Mouse (Mus musculus): ENCODE results near the gene Aox3. TPM values are rescaled to one million over a fixed set of nuclear protein-coding genes. Genes with fewer than 3 reads are reported as not detected.

Gene Aox3
- 0.22 and 0.24 TPM in 2 replicates for polyA plus RNA-seq (2015; fragmentation: Nextera tagmentation; extraction: Ambion mirVana)

DNA sequence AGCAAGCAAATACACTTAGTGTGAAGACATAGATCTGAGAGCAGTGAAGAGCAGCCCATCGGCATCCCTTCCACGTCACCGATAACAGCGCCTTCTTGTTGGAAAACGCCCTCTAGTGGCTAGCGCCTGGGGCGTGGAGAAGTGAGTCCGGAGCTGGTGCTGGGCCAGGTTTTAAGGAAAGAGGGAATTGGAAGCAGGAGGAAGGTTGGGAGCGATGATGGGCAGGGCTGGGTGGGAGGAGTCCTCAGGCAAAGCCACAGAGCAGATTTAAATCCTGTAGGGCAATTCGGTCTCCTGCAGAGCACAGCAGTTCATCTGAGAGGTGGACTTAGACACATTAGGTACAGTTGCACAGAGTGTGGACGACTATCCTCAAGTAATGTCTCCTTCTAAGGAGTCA is at the start of gene Aox3:
Aox3 (plus strand) TSS at position 251 of the 400 bp plus-strand sequence.
- no peaks in the 10 kb centered on the region for H3K9me3 ChIP-seq
- peak within 1 kb of the TSS; percentile 30; the same call in 1 of the 2 replicates for H3K4me2 ChIP-seq (replicated peaks)
- no peaks in the 10 kb centered on the region for H3K27me3 ChIP-seq
- no peak within 1 kb of the TSS for H3K4me3 ChIP-seq (replicated peaks)
- H3K36me3 ChIP-seq, result no peaks in the 10 kb centered on the region
- ATAC-seq, result peak; percentile 80
- no peak within 1 kb of the TSS for H3K9ac ChIP-seq (replicated peaks)
- H3K27ac ChIP-seq, result no peak within 1 kb of the TSS
- 12% methylated on average over 11 of the region's 11 CpGs for WGBS
- no peaks in the 10 kb centered on the region for H3K4me1 ChIP-seq (replicated peaks)

DNA sequence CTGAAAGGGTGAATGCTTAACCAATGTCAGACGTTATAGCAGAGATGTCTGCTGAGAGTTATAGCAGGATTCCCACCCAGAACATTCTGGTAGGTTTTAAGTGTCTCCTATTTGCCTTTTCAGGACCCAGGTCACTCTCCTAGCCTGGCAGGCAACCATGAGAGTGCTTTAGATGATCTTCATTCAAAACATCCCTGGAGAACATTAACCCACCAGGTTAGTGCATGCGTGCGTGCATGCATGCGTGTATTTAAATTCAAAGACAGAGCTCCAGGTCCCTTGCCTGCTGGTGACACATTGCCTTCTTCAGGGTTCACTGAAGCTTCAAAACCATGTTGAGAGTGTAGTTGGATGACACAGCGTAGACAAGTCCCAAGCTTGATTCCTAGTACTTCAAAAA is 47.8 kb upstream of the Aox3 start:
- Histone ChIP-seq H3K36me3 (no peaks in the 10 kb centered on the region), H3K9me3 (no peaks in the 10 kb centered on the region), H3K27ac (no peak overlapping the region), H3K4me3 (replicated peaks) (no peak overlapping the region), H3K27me3 (no peaks in the 10 kb centered on the region), H3K4me1 (replicated peaks) (no peaks in the 10 kb centered on the region), H3K9ac (replicated peaks) (no peak overlapping the region), H3K4me2 (replicated peaks) (no peak overlapping the region)
- ATAC-seq, result no peak
- WGBS, result 89% methylated on average over 5 of the region's 5 CpGs

DNA sequence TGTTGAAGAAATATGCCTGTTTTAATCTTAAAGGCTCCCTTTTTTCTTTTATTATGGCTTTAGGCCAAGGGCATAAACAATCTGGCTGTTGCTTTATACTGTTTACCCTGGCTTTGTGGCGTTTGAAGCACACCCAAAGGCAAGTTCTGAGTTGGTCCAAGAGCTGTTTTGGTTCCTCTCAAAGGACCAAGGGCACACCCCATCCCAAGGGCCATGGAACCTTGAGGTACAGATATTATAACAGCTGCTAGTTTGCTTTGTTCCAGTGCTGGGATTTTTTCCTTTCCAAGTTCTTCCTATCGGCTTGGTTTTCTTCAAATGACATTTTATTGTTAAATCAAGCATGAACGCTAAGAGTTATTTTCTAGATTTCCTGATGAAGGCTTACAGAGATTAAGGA is 47.3 kb upstream of the Aox3 start:
- WGBS, result 74% methylated on average over 3 of the region's 3 CpGs
- Histone ChIP-seq H3K36me3 (no peaks in the 10 kb centered on the region), H3K4me2 (replicated peaks) (no peak overlapping the region), H3K4me3 (replicated peaks) (no peak overlapping the region), H3K27me3 (no peaks in the 10 kb centered on the region), H3K27ac (no peak overlapping the region), H3K4me1 (replicated peaks) (no peaks in the 10 kb centered on the region), H3K9ac (replicated peaks) (no peak overlapping the region), H3K9me3 (no peaks in the 10 kb centered on the region)
- ATAC-seq, result no peak

DNA sequence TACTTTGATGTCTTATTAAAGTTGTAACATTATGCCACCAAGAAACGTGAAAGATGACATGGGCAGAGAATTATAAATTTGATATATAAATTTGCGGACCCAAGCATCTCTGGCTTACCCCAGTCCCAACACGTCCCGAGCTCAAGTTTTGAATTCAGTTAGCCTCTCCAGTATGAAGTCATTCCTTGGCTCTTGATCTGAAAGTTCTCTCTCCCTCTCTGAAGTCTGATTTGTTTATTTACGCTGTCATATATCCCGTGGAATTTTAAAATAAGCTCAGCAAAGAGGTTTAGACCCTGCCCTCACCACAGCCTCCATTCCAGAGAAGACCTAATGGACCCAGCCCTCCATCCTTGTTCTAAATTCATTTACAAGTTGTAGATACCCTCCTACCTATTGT is 43.7 kb upstream of the Aox3 start:
- 91% methylated on average over 6 of the region's 6 CpGs for WGBS
- no peaks in the 10 kb centered on the region for H3K27me3 ChIP-seq
- H3K27ac ChIP-seq, result no peak overlapping the region
- H3K9ac ChIP-seq (replicated peaks), result no peak overlapping the region
- peaks cover 3% of the 10 kb centered on the region; the same call in 1 of the 2 replicates for H3K4me1 ChIP-seq (replicated peaks)
- H3K9me3 ChIP-seq, result no peaks in the 10 kb centered on the region
- no peak for ATAC-seq
- H3K4me3 ChIP-seq (replicated peaks), result no peak overlapping the region
- no peaks in the 10 kb centered on the region for H3K36me3 ChIP-seq
- no peak overlapping the region for H3K4me2 ChIP-seq (replicated peaks)

DNA sequence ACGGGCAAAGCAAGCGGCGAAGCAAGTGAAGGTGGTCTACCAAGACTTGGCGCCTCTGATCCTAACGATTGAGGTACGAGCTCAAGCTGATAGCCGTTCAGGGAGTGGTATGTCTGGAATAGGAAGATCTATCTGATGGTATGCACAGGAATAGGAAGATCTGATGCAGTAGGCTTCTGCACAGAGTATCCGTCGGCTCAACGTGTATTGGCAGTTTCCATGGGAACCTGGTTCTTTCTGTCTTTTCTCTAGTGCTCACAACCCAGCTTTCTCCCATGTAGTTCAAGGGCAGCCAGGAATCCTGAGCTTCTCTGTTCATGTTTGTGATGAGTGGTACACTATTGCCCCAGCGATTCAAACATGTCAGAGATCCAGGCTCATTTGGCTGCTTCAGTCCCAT is 42.8 kb upstream of the Aox3 start:
- Histone ChIP-seq H3K4me1 (replicated peaks) (peaks cover 3% of the 10 kb centered on the region; the same call in 1 of the 2 replicates), H3K4me3 (replicated peaks) (no peak overlapping the region), H3K4me2 (replicated peaks) (no peak overlapping the region), H3K9ac (replicated peaks) (no peak overlapping the region), H3K27me3 (no peaks in the 10 kb centered on the region), H3K36me3 (no peaks in the 10 kb centered on the region), H3K9me3 (no peaks in the 10 kb centered on the region), H3K27ac (no peak overlapping the region)
- 91% methylated on average over 11 of the region's 11 CpGs for WGBS
- ATAC-seq, result no peak

DNA sequence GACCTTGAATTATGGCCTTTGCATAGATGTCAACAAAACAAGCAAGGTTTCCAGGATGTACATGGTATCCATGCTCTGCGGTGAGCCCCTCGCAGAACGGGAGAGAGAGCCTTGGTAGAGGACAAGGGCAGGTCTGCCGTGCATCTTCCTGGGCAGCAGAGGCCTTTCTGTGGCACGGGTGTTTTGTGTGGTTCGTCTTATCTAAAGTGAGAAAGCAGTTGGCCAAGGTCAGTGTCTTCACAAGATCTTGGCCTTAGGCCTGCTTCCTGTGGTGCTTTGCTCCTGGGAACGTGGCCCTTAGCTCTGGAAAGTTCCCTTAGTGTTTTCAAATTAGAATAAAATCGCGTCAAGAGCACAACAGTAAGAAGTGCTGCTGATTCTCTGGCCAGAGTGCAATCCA is 41.9 kb upstream of the Aox3 start:
- Histone ChIP-seq H3K9ac (replicated peaks) (no peak overlapping the region), H3K4me2 (replicated peaks) (no peak overlapping the region), H3K27me3 (no peaks in the 10 kb centered on the region), H3K27ac (no peak overlapping the region), H3K9me3 (no peaks in the 10 kb centered on the region), H3K4me3 (replicated peaks) (no peak overlapping the region), H3K36me3 (no peaks in the 10 kb centered on the region), H3K4me1 (replicated peaks) (peaks cover 3% of the 10 kb centered on the region; the same call in 1 of the 2 replicates)
- 89% methylated on average over 9 of the region's 9 CpGs for WGBS
- no peak for ATAC-seq

DNA sequence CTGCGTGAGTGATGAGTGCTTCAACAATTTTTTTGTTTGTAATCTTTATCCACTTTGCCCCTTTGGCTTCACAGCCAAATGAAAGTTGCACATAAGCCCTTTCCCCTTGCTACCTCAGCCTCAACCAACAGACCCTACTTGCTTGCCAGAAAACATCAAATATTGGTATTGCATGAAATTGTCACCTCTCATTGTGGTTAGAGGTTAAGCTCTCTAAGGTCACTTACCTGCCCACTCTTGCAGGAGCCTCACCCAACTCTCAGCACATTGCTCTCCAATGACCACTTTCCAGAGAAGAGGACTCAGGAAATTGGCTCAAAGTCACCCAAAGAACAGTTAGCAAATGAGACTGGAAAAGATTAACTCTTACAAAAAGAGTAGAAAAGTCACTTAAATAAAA is 41.4 kb upstream of the Aox3 start:
- H3K4me2 ChIP-seq (replicated peaks), result no peak overlapping the region
- H3K27ac ChIP-seq, result no peak overlapping the region
- no peaks in the 10 kb centered on the region for H3K9me3 ChIP-seq
- H3K36me3 ChIP-seq, result no peaks in the 10 kb centered on the region
- ATAC-seq, result no peak
- no peak overlapping the region for H3K4me3 ChIP-seq (replicated peaks)
- WGBS, result 91% methylated on average over 1 of the region's 1 CpGs
- no peak overlapping the region for H3K9ac ChIP-seq (replicated peaks)
- no peaks in the 10 kb centered on the region for H3K27me3 ChIP-seq
- H3K4me1 ChIP-seq (replicated peaks), result peaks cover 3% of the 10 kb centered on the region; the same call in 1 of the 2 replicates

DNA sequence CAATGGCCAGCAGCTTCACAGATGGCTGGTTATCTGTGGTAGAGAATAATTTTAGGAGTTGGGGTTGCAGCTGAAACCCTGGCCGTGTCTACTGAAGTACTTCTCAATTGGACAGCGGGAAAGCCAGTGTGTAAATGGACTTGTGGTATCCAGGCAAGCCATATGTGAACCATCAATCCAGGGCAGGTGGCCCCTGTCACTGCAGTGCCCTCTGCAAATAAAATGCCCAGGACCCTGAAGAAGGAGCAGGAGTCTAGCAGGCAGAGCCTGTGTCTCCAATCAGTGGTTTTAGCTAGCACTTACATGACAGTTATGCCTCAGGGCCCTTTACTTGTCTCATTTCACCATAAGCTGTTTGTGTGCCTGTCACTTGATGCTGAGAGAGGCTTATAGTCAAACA is 40.5 kb upstream of the Aox3 start:
- Histone ChIP-seq H3K27ac (no peak overlapping the region), H3K27me3 (no peaks in the 10 kb centered on the region), H3K4me1 (replicated peaks) (peaks cover 3% of the 10 kb centered on the region; the same call in 1 of the 2 replicates), H3K9ac (replicated peaks) (no peak overlapping the region), H3K36me3 (no peaks in the 10 kb centered on the region), H3K9me3 (no peaks in the 10 kb centered on the region), H3K4me2 (replicated peaks) (no peak overlapping the region), H3K4me3 (replicated peaks) (no peak overlapping the region)
- WGBS, result 91% methylated on average over 2 of the region's 2 CpGs
- ATAC-seq, result no peak

DNA sequence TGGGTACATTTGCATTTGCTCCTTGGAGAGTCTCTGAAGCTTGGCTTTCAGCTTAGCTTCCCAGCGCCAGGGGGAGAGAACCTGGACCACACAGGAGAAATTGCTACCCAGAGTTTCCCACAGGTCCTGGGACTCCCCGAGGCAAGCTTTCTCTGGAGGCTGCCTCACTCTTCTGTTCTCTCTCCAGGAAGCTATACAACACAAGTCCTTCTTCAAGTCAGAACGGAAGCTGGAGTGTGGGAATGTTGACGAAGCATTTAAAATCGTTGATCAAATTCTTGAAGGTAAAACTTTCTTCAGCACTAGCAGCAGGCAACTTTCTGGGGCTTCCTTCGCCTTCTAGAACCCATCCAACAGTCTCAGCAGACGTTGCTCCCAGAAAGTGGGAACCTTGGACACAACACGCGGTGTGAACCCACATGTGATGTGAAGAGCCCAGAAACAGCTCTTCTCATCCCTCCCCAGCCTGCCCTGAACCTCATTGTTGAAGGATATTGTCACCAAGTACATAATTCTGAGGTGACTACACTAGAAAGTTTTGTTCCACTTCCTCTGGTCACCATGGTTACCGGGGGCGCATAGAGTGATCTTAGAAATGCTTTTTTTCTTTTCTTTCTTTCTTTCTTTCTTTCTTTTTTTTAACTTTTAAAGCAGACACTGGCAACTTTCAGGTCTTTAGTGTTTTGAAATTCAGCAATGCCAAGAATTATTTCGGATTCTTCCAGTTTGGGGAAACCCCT is 39.8 kb upstream of the Aox3 start:
- H3K27me3 ChIP-seq, result no peaks in the 10 kb centered on the region
- no peaks in the 10 kb centered on the region for H3K9me3 ChIP-seq
- H3K9ac ChIP-seq (replicated peaks), result no peak overlapping the region
- peaks cover 3% of the 10 kb centered on the region; the same call in 1 of the 2 replicates for H3K4me1 ChIP-seq (replicated peaks)
- no peak overlapping the region for H3K27ac ChIP-seq
- no peak for ATAC-seq
- 76% methylated on average over 12 of the region's 12 CpGs for WGBS
- no peak overlapping the region for H3K4me3 ChIP-seq (replicated peaks)
- no peaks in the 10 kb centered on the region for H3K36me3 ChIP-seq
- H3K4me2 ChIP-seq (replicated peaks), result no peak overlapping the region

DNA sequence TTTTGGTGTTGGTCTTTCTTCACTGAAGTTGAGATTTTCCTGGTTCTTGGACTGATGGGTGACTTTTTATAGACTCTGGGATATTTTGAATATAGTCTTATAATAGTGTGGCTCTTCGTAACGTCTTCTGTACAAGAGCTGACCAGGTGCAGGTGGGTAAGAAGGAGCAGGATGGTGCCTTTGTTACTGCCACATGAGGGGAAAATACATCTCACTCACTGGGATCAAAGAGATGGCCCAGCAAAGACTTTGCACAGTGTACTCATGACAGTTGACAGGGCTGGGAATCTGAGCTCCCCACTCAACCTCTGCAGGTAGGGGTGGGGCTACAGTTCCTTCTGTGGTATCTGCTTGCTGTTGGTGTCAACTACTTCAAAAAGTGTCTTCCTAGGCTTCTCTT is 38.7 kb upstream of the Aox3 start:
- 93% methylated on average over 2 of the region's 2 CpGs for WGBS
- H3K4me1 ChIP-seq (replicated peaks), result peaks cover 3% of the 10 kb centered on the region; the same call in 1 of the 2 replicates
- no peak overlapping the region for H3K9ac ChIP-seq (replicated peaks)
- H3K9me3 ChIP-seq, result no peaks in the 10 kb centered on the region
- no peak for ATAC-seq
- no peak overlapping the region for H3K27ac ChIP-seq
- no peaks in the 10 kb centered on the region for H3K36me3 ChIP-seq
- H3K4me2 ChIP-seq (replicated peaks), result no peak overlapping the region
- H3K4me3 ChIP-seq (replicated peaks), result no peak overlapping the region
- H3K27me3 ChIP-seq, result no peaks in the 10 kb centered on the region

DNA sequence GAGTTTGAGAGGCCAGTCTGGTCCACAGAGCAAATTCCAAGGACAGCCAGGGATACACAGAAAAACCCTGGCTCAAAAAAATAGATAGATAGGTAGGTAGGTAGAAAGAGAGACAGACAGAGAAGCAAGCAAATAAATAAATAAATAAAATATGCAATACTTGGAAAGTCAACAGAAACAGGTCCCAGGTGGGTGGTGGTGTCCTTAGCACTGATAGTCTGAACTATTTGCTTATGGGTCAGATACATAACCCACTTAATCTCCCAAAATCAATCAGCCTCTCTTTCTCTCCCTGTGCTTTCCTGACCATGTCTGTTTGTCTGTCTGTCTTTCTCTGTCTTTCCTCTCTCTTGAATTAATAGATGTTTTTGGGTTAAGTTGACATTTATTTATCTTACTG is 35.0 kb upstream of the Aox3 start:
- no peak for ATAC-seq
- Histone ChIP-seq H3K4me3 (replicated peaks) (no peak overlapping the region), H3K9ac (replicated peaks) (no peak overlapping the region), H3K4me1 (replicated peaks) (peaks cover 2% of the 10 kb centered on the region; the same call in 1 of the 2 replicates), H3K4me2 (replicated peaks) (no peak overlapping the region), H3K36me3 (no peaks in the 10 kb centered on the region), H3K27ac (no peak overlapping the region), H3K9me3 (no peaks in the 10 kb centered on the region), H3K27me3 (no peaks in the 10 kb centered on the region)

DNA sequence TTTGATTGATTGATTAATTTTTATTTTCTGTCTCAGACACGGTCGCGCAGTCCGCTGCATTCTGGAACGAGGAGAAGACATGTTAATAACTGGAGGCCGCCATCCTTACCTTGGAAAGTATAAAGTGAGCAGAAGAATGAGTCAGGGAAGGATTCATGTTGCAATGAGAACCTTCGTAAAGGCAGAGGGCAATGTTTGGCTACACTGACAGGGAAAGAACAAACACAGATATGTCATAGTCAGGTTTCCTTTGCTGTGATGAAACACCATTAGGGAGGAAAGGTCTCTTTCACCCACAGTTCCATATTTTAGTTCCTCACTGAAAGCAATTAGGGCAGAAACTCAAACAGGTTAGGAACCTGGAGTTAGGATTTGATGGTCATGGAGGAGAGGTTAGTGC is 34.5 kb upstream of the Aox3 start:
- no peaks in the 10 kb centered on the region for H3K4me1 ChIP-seq (replicated peaks)
- no peaks in the 10 kb centered on the region for H3K36me3 ChIP-seq
- WGBS, result 93% methylated on average over 7 of the region's 7 CpGs

DNA sequence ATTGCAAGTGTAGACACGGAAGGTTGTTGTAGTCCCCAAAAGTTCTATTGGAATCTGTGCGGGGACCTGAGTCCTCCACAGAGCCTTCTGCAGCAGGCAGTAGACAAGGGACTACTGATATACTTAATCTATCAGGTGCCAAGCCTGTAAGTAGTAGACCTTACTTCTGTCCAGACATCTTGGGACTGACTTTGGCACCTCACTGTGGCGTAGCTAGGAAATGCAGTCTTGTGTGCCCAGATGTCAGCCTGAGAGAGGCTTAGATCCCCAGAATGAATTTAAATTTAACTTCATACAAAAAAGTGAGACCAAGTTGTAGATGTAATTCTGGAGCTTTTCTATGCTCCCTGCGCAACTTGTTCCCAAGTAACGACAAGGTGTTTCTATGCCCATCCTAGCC is 33.2 kb upstream of the Aox3 start:
- Histone ChIP-seq H3K9ac (replicated peaks) (no peak overlapping the region), H3K4me2 (replicated peaks) (no peak overlapping the region), H3K27ac (no peak overlapping the region), H3K36me3 (no peaks in the 10 kb centered on the region), H3K4me3 (replicated peaks) (no peak overlapping the region), H3K27me3 (no peaks in the 10 kb centered on the region), H3K9me3 (no peaks in the 10 kb centered on the region), H3K4me1 (replicated peaks) (no peaks in the 10 kb centered on the region)
- 92% methylated on average over 5 of the region's 5 CpGs for WGBS
- ATAC-seq, result no peak

More for the DNA sequence above, 34.5 kb upstream of the Aox3 start:
- Histone ChIP-seq H3K4me3 (replicated peaks) (no peak overlapping the region), H3K9ac (replicated peaks) (no peak overlapping the region), H3K4me2 (replicated peaks) (no peak overlapping the region), H3K27ac (no peak overlapping the region), H3K9me3 (no peaks in the 10 kb centered on the region), H3K27me3 (no peaks in the 10 kb centered on the region)
- ATAC-seq, result no peak
